Mouse (Mus musculus) spleen, embryonic (tissue): ENCODE measurements around the gene Cyb5d2.

Source experiments
- CTCF ChIA-PET: fragments of 350-600 bp; sonication (Branson Sonifier 250); formaldehyde crosslinking; loops from one replicate; lab custom pipeline; 2022; lab: Charles Lee

The Cyb5d2 gene

GRCm38 (mm10) chr11:72795455-72796295 lies at the start of gene Cyb5d2, which contains the start of gene Zzef1:
Cyb5d2 (minus strand) TSS chr11:72796142.
Zzef1 (plus strand) TSS chr11:72796226.
- CTCF ChIA-PET: interaction anchor here (0.7 kb wide), 1 partner anchor 196 kb away, joined by 3 read pairs; no protein-coding TSS in a partner anchor

GRCm38 (mm10) chr11:72845526-72845925 lies 49.6 kb upstream of the Cyb5d2 start:
- CTCF ChIA-PET: no interaction called here

GRCm38 (mm10) chr11:72843576-72843975 lies 47.6 kb upstream of the Cyb5d2 start:
- CTCF ChIA-PET: no interaction called here

- CTCF ChIA-PET: no interaction called here
Observed at GRCm38 (mm10) chr11:72842731-72843130, 46.8 kb upstream of the Cyb5d2 start.

- CTCF ChIA-PET: no interaction called here
Observed at GRCm38 (mm10) chr11:72829869-72830268, 33.9 kb upstream of the Cyb5d2 start.

- CTCF ChIA-PET: no interaction called here
Observed at GRCm38 (mm10) chr11:72821041-72821440, 25.1 kb upstream of the Cyb5d2 start.

GRCm38 (mm10) chr11:72818067-72818466 lies 22.1 kb upstream of the Cyb5d2 start:
- CTCF ChIA-PET: no interaction called here

GRCm38 (mm10) chr11:72816859-72817258 lies 20.9 kb upstream of the Cyb5d2 start:
- CTCF ChIA-PET: no interaction called here

- CTCF ChIA-PET: interaction anchor here (0.6 to 0.7 kb wide), 2 partner anchors 99 to 226 kb away, joined by 4 to 8 read pairs; no protein-coding TSS in a partner anchor
Observed at GRCm38 (mm10) chr11:72814188-72814587, 18.2 kb upstream of the Cyb5d2 start.

GRCm38 (mm10) chr11:72813687-72814086 lies 17.7 kb upstream of the Cyb5d2 start:
- CTCF ChIA-PET: interaction anchor here (0.6 kb wide), 1 partner anchor 99 kb away, joined by 4 read pairs; no protein-coding TSS in a partner anchor

- CTCF ChIA-PET: no interaction called here
Observed at GRCm38 (mm10) chr11:72807992-72808391, 12.1 kb upstream of the Cyb5d2 start.

GRCm38 (mm10) chr11:72806556-72806955 lies 10.6 kb upstream of the Cyb5d2 start:
- CTCF ChIA-PET: no interaction called here

GRCm38 (mm10) chr11:72805232-72805631 lies 9.3 kb upstream of the Cyb5d2 start:
- CTCF ChIA-PET: no interaction called here

GRCm38 (mm10) chr11:72804586-72804985 lies 8.6 kb upstream of the Cyb5d2 start:
- CTCF ChIA-PET: no interaction called here

- CTCF ChIA-PET: interaction anchor here (0.6 kb wide), 1 partner anchor 1751 kb away, joined by 5 read pairs; no protein-coding TSS in a partner anchor
Observed at GRCm38 (mm10) chr11:72803038-72803437, 7.1 kb upstream of the Cyb5d2 start.

- CTCF ChIA-PET: no interaction called here
Observed at GRCm38 (mm10) chr11:72801182-72801581, 5.2 kb upstream of the Cyb5d2 start.

GRCm38 (mm10) chr11:72798112-72798511 lies 2.2 kb upstream of the Cyb5d2 start:
- CTCF ChIA-PET: no interaction called here

GRCm38 (mm10) chr11:72796773-72797338 lies 914 bp upstream of the Cyb5d2 start:
- CTCF ChIA-PET: no interaction called here

- CTCF ChIA-PET: no interaction called here
Observed at GRCm38 (mm10) chr11:72796296-72796687, 350 bp upstream of the Cyb5d2 start.

- CTCF ChIA-PET: interaction anchor here (0.7 kb wide), 1 partner anchor 196 kb away, joined by 3 read pairs; no protein-coding TSS in a partner anchor
Observed at GRCm38 (mm10) chr11:72795149-72795454, 840 bp downstream of the Cyb5d2 start.

- CTCF ChIA-PET: interaction anchor here (0.6 kb wide), 1 partner anchor 1930 kb away, joined by 5 read pairs; no protein-coding TSS in a partner anchor
Observed at GRCm38 (mm10) chr11:72792033-72792432, 3.9 kb downstream of the Cyb5d2 start.

GRCm38 (mm10) chr11:72782503-72782902 lies 13.4 kb downstream of the Cyb5d2 start:
- CTCF ChIA-PET: no interaction called here

GRCm38 (mm10) chr11:72782103-72782502 lies 13.8 kb downstream of the Cyb5d2 start:
- CTCF ChIA-PET: no interaction called here
